Mouse (Mus musculus) olfactory bulb, adult 2 months (tissue): ENCODE data around the gene Myrfl. TPM values are rescaled to one million over a fixed set of nuclear protein-coding genes. Genes with fewer than 3 reads are reported as not detected.

Source experiments
- H3K27ac ChIP-seq: fragments of 200-500 bp; 2 replicates; pipeline ENCODE4 v1.5.1; 2012; ENCODE audit warnings: low read depth, low read length; ENCODE audit not compliant: insufficient read depth
- H3K4me1 ChIP-seq: fragments of 200-500 bp; 2 replicates; pipeline ENCODE4 v1.6.1; 2012; ENCODE audit warnings: low read length; ENCODE audit not compliant: control insufficient read depth, insufficient read depth
- H3K4me3 ChIP-seq: fragments of 200-500 bp; 2 replicates; pipeline ENCODE4 v1.5.1; 2012; ENCODE audit warnings: mild to moderate bottlenecking, low read depth, low read length, moderate library complexity; ENCODE audit not compliant: insufficient read depth
- CTCF ChIP-seq: fragments of 200-500 bp; IDR thresholded peaks from 2 replicates; pipeline ENCODE4 v1.5.1; 2012; ENCODE audit warnings: low read depth, mild to moderate bottlenecking, low read length, moderate library complexity; ENCODE audit not compliant: insufficient read depth
- POLR2A ChIP-seq: fragments of 200-500 bp; IDR thresholded peaks from 2 replicates; pipeline ENCODE4 v1.6.1; 2012; ENCODE audit warnings: mild to moderate bottlenecking, low read depth, low read length, moderate library complexity; ENCODE audit not compliant: insufficient read depth
- WGBS: fragments of 180-500 bp; shearing (Covaris S2); methylation state at CpG from one replicate; pipeline ENCODE4 v1.1.7; 2018; 5-methylcytosine and 5-hydroxymethylcytosine counted together
- polyA plus RNA-seq: library from polyadenylated mRNA; stranded (reverse); fragments of >200 nt; gene quantifications from 2 replicates; pipeline ENCODE4 v1.2.4, GENCODE M21; 2012; ENCODE audit warnings: low replicate concordance; ENCODE audit not compliant: missing spikeins, insufficient read depth, insufficient read length

Gene Myrfl
- polyA plus RNA-seq, 1 experiment, result not detected

- no peaks in the 10 kb centered on the region for H3K4me1 ChIP-seq
- no peak overlapping the region for H3K27ac ChIP-seq
- no peak for TF ChIP-seq CTCF
- TF ChIP-seq POLR2A, result no peak
- WGBS, result 15% methylated on average over 3 of the region's 3 CpGs
- H3K4me3 ChIP-seq, result no peak overlapping the region
Measured at GRCm38 (mm10) chr10:116893753-116894152, 3.0 kb downstream of the Myrfl start.

DNA sequence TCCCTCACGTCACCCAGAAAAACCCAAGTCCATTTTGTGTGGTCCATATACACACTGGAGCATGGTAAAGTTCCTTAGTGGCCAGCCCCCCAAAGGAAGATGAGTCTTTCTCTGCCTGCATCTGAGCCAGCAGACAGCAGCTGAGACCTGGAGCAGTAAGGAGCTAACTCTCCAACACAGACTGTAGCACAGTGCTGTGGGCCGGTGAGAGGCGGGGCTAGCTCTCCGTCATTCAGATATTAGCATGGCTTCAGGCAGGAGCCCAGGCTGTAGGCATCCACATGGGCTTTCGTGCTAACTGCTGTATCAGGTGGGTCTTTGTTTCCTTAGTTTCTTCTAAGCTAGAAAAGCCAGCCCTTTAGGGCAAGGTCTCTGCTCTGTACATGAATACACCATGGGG is 6.1 kb downstream of the Myrfl start:
- H3K4me3 ChIP-seq, result no peak overlapping the region
- 61% methylated on average over 5 of the region's 5 CpGs for WGBS
- H3K4me1 ChIP-seq, result no peaks in the 10 kb centered on the region
- no peak overlapping the region for H3K27ac ChIP-seq
- TF ChIP-seq POLR2A (no peak), CTCF (no peak)

GRCm38 (mm10) chr10:116884552-116884951 is 12.2 kb downstream of the Myrfl start:
- no peak overlapping the region for H3K27ac ChIP-seq
- no peaks in the 10 kb centered on the region for H3K4me1 ChIP-seq
- H3K4me3 ChIP-seq, result no peak overlapping the region
- WGBS, result 84% methylated on average over 3 of the region's 3 CpGs
- TF ChIP-seq CTCF (no peak), POLR2A (no peak)

GRCm38 (mm10) chr10:116883531-116883930 is 13.2 kb downstream of the Myrfl start:
- Histone ChIP-seq H3K4me1 (no peaks in the 10 kb centered on the region), H3K4me3 (no peak overlapping the region), H3K27ac (no peak overlapping the region)
- WGBS, result 77% methylated on average over 5 of the region's 5 CpGs
- TF ChIP-seq CTCF (no peak), POLR2A (no peak)

DNA sequence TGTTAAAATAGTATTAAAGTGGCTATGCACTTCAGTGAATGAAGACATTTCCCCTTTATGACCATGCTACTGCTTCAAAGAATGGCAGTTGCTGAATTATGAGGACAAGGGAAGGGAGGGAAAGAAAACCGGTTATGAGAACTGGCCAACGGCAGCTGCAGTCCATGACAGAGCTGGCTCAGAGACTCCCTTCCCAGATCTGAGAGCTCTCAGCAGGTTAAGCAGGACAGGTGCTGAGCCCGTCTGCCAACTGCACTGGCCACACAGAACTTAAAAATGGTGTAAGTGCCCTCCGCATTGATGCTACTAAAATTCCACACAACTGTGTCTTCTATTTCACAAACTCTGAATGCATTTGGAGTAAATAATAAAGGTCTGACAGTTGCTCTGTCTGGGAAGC is 19.3 kb downstream of the Myrfl start:
- H3K4me3 ChIP-seq, result no peak overlapping the region
- H3K27ac ChIP-seq, result no peak overlapping the region
- WGBS, result 87% methylated on average over 4 of the region's 4 CpGs
- TF ChIP-seq POLR2A (no peak), CTCF (no peak)
- H3K4me1 ChIP-seq, result no peaks in the 10 kb centered on the region

DNA sequence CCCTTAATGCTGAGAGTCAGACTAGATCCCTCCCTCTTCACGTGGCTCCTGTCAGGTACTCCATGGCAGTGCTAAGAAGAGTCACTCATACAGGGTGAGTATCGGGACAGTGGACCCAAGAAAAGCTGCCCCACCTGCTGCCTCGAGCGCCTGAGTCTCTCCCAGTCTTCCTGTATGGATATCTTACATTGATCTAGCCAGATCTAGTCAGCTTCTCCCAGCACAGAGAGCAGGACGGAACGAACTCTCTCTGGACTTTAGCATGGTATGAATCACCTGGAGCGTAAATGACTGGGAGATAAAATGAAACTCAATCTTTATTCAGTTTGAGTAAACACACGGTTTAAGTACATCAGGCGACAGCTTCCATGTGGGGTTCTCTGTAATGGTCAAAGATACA is 22.2 kb downstream of the Myrfl start:
- WGBS, result 89% methylated on average over 9 of the region's 9 CpGs
- Histone ChIP-seq H3K4me1 (no peaks in the 10 kb centered on the region), H3K4me3 (no peak overlapping the region), H3K27ac (no peak overlapping the region)
- TF ChIP-seq CTCF, result no peak
- no peak for TF ChIP-seq POLR2A

DNA sequence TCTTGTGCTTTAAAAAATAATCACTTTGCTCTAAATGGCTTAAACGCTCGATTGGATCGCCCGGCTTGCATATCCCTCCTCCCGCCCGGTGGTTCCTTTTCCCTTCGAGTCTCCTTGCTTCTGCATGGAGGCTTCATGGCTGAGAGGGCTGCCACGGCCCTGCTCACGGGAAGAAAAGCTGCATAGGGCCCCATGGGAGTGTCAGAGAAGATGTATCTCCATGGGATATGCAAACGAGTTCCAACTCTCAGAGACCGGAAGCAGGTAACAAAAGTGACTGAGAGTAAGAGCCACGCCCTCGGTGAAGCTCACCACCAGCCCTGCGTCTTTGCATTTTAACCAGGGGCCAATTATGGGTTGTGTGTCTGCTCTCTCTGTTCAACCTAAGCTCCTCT is 24.7 kb downstream of the Myrfl start:
- Histone ChIP-seq H3K27ac (no peak overlapping the region), H3K4me3 (no peak overlapping the region), H3K4me1 (no peaks in the 10 kb centered on the region)
- TF ChIP-seq POLR2A (no peak), CTCF (no peak)
- WGBS, result 76% methylated on average over 14 of the region's 14 CpGs

DNA sequence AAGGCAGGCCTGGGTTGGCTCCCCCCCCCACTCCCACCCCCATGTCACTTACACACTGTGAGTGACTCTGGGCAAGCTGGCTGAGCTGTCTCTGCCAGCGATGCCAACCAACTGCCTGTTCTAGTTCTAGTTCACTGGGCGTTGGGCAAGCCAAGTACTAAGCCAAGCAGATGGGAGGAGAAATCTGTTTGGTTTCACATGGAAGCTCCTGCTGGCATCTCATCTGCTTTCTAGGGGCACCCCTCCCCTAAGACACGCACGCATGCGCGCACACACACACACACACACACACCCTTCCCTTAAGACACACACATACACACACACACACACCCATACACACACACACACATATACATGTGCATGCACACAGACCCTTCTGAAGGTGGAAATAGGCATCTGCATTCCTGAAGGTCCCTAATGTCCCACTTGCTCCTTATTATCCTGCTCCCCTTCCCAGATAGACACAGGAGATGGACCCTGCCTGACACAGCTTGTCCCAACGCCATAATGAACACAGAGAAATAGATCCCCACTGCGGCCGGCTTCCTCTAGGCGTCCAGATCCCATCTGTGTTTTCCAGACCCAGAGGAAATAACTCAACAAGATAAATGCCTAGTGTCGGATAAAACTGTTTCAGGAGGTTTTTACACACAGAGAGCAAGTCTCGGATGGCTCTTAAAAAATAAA is 25.2 kb downstream of the Myrfl start:
- 81% methylated on average over 12 of the region's 12 CpGs for WGBS
- Histone ChIP-seq H3K4me1 (no peaks in the 10 kb centered on the region), H3K4me3 (no peak overlapping the region), H3K27ac (no peak overlapping the region)
- no peak for TF ChIP-seq CTCF
- no peak for TF ChIP-seq POLR2A

GRCm38 (mm10) chr10:116870819-116871218 is 25.9 kb downstream of the Myrfl start:
- no peak for TF ChIP-seq CTCF
- no peak for TF ChIP-seq POLR2A
- 92% methylated on average over 6 of the region's 6 CpGs for WGBS
- Histone ChIP-seq H3K4me3 (no peak overlapping the region), H3K4me1 (no peaks in the 10 kb centered on the region), H3K27ac (no peak overlapping the region)

DNA sequence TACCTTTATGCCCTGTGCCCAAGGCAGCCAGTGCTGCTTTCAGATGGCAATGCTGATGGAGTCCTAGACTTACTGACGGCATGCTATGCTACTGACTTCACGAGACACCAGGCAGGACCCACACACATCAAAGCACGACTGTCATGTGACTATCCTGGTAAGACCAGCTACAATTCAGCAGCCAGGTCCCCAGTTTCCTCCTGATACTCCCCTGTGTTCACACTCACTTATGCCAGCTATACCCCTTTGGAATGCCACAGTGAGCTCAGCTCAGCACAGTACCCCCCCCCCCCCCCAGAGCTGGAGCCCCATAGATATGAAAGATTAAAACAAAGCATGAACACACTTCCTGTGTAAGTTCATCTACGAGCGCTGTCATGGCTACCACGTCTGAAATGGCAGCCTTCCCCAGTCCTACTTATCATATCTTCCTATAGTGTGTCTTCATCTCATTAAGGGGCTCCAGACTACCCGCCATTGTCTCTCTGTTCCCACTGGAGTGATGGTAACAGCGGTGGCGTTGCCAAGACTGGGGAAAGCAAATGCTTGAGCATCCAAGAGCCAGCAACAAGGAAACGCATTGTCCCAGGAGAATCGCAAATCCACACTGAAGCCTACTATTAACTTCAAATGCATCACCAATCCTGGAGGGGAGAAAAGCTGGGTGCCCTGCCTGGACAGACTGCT is 43.4 kb downstream of the Myrfl start:
- WGBS, result 72% methylated on average over 11 of the region's 11 CpGs
- no peak for TF ChIP-seq CTCF
- TF ChIP-seq POLR2A, result no peak
- H3K27ac ChIP-seq, result no peak overlapping the region

More for the DNA sequence above, 43.4 kb downstream of the Myrfl start:
- Histone ChIP-seq H3K4me3 (no peak overlapping the region), H3K4me1 (peaks cover 5% of the 10 kb centered on the region)
